Mouse (Mus musculus) CH12.LX (cell line): ENCODE measurements around the gene Esr2. TPM values are rescaled to one million over a fixed set of nuclear protein-coding genes. Genes with fewer than 3 reads are reported as not detected.
A peak's percentile ranks its signal among the peaks of the same experiment; 100 is the strongest.

ENCODE experiments used
- DNase-seq: peaks from one replicate; pipeline ENCODE4 v3.0.0-alpha.2; 2013; ENCODE audit errors: extremely low read depth
- H3K27ac ChIP-seq: 2 replicates; pipeline ENCODE4 v1.5.1; 2012; ENCODE audit warnings: low read depth, mild to moderate bottlenecking, control low read depth, moderate library complexity; ENCODE audit not compliant: insufficient read depth
- H3K27me3 ChIP-seq: replicated peaks from 2 replicates; pipeline ENCODE3; 2012; ENCODE audit warnings: inconsistent platforms
- H3K36me3 ChIP-seq, 2 experiments: replicated peaks in 1 of 2; 2 replicates each; pipeline versions ENCODE3 to v1.6.1; 2012; ENCODE audit warnings: inconsistent platforms in 1 of 2, low read length in 1 of 2, mild to moderate bottlenecking in 1 of 2, mixed read lengths in 1 of 2, moderate library complexity in 1 of 2; ENCODE audit not compliant: control insufficient read depth in 1 of 2, insufficient read depth in 1 of 2
- H3K4me1 ChIP-seq, 2 experiments: 2 replicates each; pipeline ENCODE4 v1.6.1; 2012; ENCODE audit warnings: inconsistent platforms in 1 of 2, moderate library complexity in 1 of 2; ENCODE audit not compliant: insufficient read depth in 2 of 2, control insufficient read depth in 1 of 2
- H3K4me2 ChIP-seq: 2 replicates; pipeline ENCODE4 v1.6.1; 2012; ENCODE audit warnings: low read depth, mild to moderate bottlenecking, control low read depth; ENCODE audit not compliant: poor library complexity, insufficient read depth, severe bottlenecking
- H3K4me3 ChIP-seq, 3 experiments: fragments of 150-350 bp in 1 of 3; sonication (generic) in 1 of 3; replicated peaks in 1 of 3; 2 replicates each; pipeline versions ENCODE3 to v1.5.1; 2011 to 2012; ENCODE audit warnings: low read depth in 2 of 3, low read length in 2 of 3, mild to moderate bottlenecking in 2 of 3, moderate library complexity in 2 of 3, control low read depth in 1 of 3, improper control_type of control experiment in 1 of 3, inconsistent platforms in 1 of 3, mixed read lengths in 1 of 3; ENCODE audit not compliant: poor library complexity in 1 of 3
- H3K79me2 ChIP-seq: replicated peaks from 2 replicates; pipeline ENCODE4 v1.6.1; 2012; ENCODE audit warnings: mild to moderate bottlenecking, moderate library complexity; ENCODE audit not compliant: control insufficient read depth, poor library complexity, insufficient read depth, severe bottlenecking; ENCODE audit errors: extremely low read depth
- H3K9ac ChIP-seq: 2 replicates; pipeline ENCODE4 v1.6.1; 2012; ENCODE audit warnings: low read depth, mild to moderate bottlenecking, control low read depth, moderate library complexity; ENCODE audit not compliant: insufficient read depth
- H3K9me3 ChIP-seq: replicated peaks from 2 replicates; pipeline ENCODE3; 2012; ENCODE audit warnings: low read length, inconsistent platforms, mixed read lengths
- CHD2 ChIP-seq: IDR thresholded peaks from 2 replicates; pipeline ENCODE4 v1.6.1; 2011; ENCODE audit warnings: low read length, improper control_type of control experiment
- CTCF ChIP-seq, 2 experiments: IDR thresholded peaks in 1 of 2; conservative IDR thresholded peaks in 1 of 2; 2 replicates each; pipeline ENCODE4 v1.5.1; 2011 to 2012; ENCODE audit warnings: low read depth in 2 of 2, low read length in 2 of 2, improper control_type of control experiment in 1 of 2, inconsistent platforms in 1 of 2, mild to moderate bottlenecking in 1 of 2, moderate library complexity in 1 of 2
- ELF1 ChIP-seq: IDR thresholded peaks from 2 replicates; pipeline ENCODE4 v1.6.1; 2014; ENCODE audit warnings: low read depth, mild to moderate bottlenecking, inconsistent platforms, low read length, improper control_type of control experiment
- EP300 ChIP-seq: IDR thresholded peaks from 2 replicates; pipeline ENCODE4 v1.6.1; 2011; ENCODE audit warnings: low read length, improper control_type of control experiment
- GABPA ChIP-seq: IDR thresholded peaks from 2 replicates; pipeline ENCODE4 v1.6.1; 2012; ENCODE audit warnings: low read depth, low read length, improper control_type of control experiment, inconsistent platforms; ENCODE audit not compliant: insufficient replicate concordance
- MAX ChIP-seq: IDR thresholded peaks from 2 replicates; pipeline ENCODE4 v1.6.1; 2011; ENCODE audit warnings: low read length, improper control_type of control experiment
- MAZ ChIP-seq: IDR thresholded peaks from 2 replicates; pipeline ENCODE4 v1.6.1; 2012; ENCODE audit warnings: low read depth, mild to moderate bottlenecking, inconsistent platforms, low read length, improper control_type of control experiment, moderate library complexity
- NRF1 ChIP-seq: IDR thresholded peaks from 2 replicates; pipeline ENCODE4 v1.6.1; 2014; ENCODE audit warnings: low read depth, mild to moderate bottlenecking, inconsistent platforms, low read length, improper control_type of control experiment, moderate library complexity
- PAX5 ChIP-seq: IDR thresholded peaks from 2 replicates; pipeline ENCODE4 v1.6.1; 2012; ENCODE audit warnings: low read length, inconsistent platforms, mixed read lengths
- TCF12 ChIP-seq: IDR thresholded peaks from 2 replicates; pipeline ENCODE4 v1.6.1; 2014; ENCODE audit warnings: low read depth, mild to moderate bottlenecking, inconsistent platforms, low read length, improper control_type of control experiment
- USF2 ChIP-seq: conservative IDR thresholded peaks from 2 replicates; pipeline ENCODE4 v1.6.1; 2011; ENCODE audit warnings: low read depth, low read length, improper control_type of control experiment
- ZMIZ1 ChIP-seq: IDR thresholded peaks from 2 replicates; pipeline ENCODE4 v1.6.1; 2012; ENCODE audit warnings: low read depth, mild to moderate bottlenecking, inconsistent platforms, low read length, improper control_type of control experiment
- dilution Hi-C: fragments of 300-500 bp; cut with MboI; formaldehyde crosslinking; loops from 2 replicates; pipeline ENCODE4 v1.14.3; 2020; ENCODE audit warnings: low sequenced_read_pairs; ENCODE audit not compliant: extremely low pct_unique_long_range_greater_than_20kb, extremely low pct_ligation_motif_present
- in situ Hi-C: fragments of 300-500 bp; cut with MboI; formaldehyde crosslinking; loops from 3 replicates; pipeline ENCODE4 v1.14.3; 2019; ENCODE audit warnings: low sequenced_read_pairs, low pct_ligation_motif_present, low pct_unique_long_range_greater_than_20kb, mixed read lengths
- polyA plus RNA-seq: library from polyadenylated mRNA; unstranded; fragments of >175 nt; gene quantifications from 2 replicates; pipeline ENCODE4 v1.2.1, GENCODE M21; 2012; ENCODE audit warnings: low read depth; ENCODE audit not compliant: insufficient read length
- total RNA-seq, 2 experiments: library from RNA; depleted of rRNA; stranded (reverse); fragments of 300-350 nt in 1 of 2; fragments of >200 nt in 1 of 2; gene quantifications; 2 replicates each; pipeline ENCODE4 v1.2.3; 2012 to 2014

The Esr2 gene
- total and polyA plus RNA-seq, 3 experiments: 0.04 TPM; not detected in 2

DNA sequence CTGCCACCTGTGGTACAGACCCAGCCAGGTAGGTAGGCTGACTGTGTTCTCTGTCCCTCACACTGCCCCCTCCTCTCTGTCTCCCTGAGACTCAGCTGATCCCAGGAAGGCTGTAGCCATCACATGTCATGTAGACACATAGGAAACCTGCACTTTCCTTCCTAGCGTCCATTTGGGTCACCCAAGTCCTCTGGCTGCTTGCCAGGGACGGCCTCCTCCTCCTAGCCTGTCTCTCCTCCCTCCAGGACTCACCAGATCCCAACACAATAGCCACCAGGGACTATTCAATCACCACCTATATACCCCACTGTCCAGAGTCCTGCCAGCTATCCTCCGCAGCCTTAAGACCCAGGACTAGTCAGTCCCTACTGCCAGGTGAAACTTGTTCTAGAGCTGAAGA is 66.0 kb downstream of the Esr2 start:
- in situ Hi-C loops: no loop called here
- Histone ChIP-seq H3K79me2 (no peaks in the 10 kb centered on the region), H3K9me3 (no peaks in the 10 kb centered on the region), H3K27me3 (no peaks in the 10 kb centered on the region), H3K27ac (no peak overlapping the region), H3K36me3 (peaks cover 0 to 31% of the 10 kb centered on the region in 2 experiments), H3K4me2 (no peak overlapping the region), H3K4me1 (peaks cover 10 to 18% of the 10 kb centered on the region in 2 experiments; a peak in 3 of 4 replicates), H3K4me3 (no peak overlapping the region), H3K9ac (no peak overlapping the region)
- no peak for DNase-seq
- dilution Hi-C loops: no loop called here
- TF ChIP-seq NRF1 (no peak), GABPA (no peak), PAX5 (no peak), MAZ (no peak), CHD2 (no peak), ZMIZ1 (no peak), CTCF (conservative IDR thresholded peaks at IDR 0.05 in 1 of 2, IDR thresholded peaks at IDR 0.05 in 1 of 2; ENCODE audit: low read depth in 2 of 2, low read length in 2 of 2) (no peak), TCF12 (no peak)

DNA sequence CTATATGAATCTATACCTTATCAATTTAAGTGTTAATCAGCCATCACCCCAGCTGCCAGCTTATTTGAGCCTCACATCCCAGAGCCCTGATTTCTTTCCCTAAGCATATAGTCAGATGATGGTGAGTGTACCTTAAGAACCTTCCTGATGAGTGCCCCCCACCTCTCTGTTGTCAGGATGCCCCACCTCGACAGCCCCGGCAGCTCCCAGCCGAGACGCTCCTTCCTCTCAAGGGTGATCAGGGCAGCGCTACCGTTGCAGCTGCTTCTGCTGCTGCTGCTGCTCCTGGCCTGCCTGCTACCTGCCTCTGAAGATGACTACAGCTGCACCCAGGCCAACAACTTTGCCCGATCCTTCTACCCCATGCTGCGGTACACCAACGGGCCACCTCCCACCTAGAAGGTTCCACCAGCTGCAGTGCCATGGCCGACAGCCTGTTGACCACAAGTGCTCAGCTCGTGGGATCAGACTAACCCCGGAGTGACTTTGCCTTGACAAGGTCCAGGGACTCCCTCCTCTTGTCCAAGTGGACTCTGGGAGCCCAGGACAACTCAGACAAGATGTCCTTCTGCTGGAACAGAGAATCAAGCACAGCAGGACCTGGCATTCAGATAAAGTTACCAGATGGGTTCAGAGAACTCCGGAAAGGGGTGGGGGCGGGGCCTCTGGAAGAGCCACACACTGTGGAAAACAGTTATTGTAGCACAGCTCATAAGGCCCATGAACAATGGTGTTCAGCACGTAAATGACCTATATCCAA is 67.2 kb downstream of the Esr2 start:
- H3K36me3 ChIP-seq: peaks cover 0 to 43% of the 10 kb centered on the region in 2 experiments
- no peak overlapping the region for H3K9ac ChIP-seq
- in situ Hi-C loops (no loop called here), dilution Hi-C loops (no loop called here)
- H3K4me2 ChIP-seq: no peak overlapping the region
- TF ChIP-seq MAX: no peak
- TF ChIP-seq EP300: no peak
- no peak for TF ChIP-seq ELF1
- no peak for TF ChIP-seq MAZ
- TF ChIP-seq USF2: no peak
- no peak for TF ChIP-seq CHD2
- H3K27me3 ChIP-seq: no peaks in the 10 kb centered on the region
- peak overlapping the region in 1 of 3 experiments; percentile 9 for H3K4me3 ChIP-seq
- H3K9me3 ChIP-seq: no peaks in the 10 kb centered on the region
- H3K79me2 ChIP-seq: no peaks in the 10 kb centered on the region
- no peak for DNase-seq
- H3K4me1 ChIP-seq: peaks cover 10 to 18% of the 10 kb centered on the region in 2 experiments; a peak in 3 of 4 replicates
- no peak overlapping the region for H3K27ac ChIP-seq
